Mouse (Mus musculus) midbrain, postnatal 0 days (tissue): ENCODE measurements around the gene Kalrn. TPM values are rescaled to one million over a fixed set of nuclear protein-coding genes. Genes with fewer than 3 reads are reported as not detected.

ENCODE experiments used
- ATAC-seq: fragments of 200-750 bp; cut with Nextera tagmentation; 2 replicates; pipeline ENCODE4 v1.8.0; 2017; ENCODE audit warnings: moderate number of reproducible peaks, mild to moderate bottlenecking, moderate TSS enrichment, moderate library complexity; ENCODE audit not compliant: low FRiP score
- DNase-seq: peaks from one replicate; pipeline ENCODE4 v3.0.0-alpha.2; 2015; ENCODE audit warnings: low spot score
- H3K27ac ChIP-seq: fragments of 300-500 bp; sonication (generic); 2 replicates; pipeline ENCODE4 v1.5.1; 2014; ENCODE audit warnings: low read depth, mild to moderate bottlenecking, low read length, mixed read lengths
- H3K27me3 ChIP-seq: fragments of 300-500 bp; sonication (generic); 2 replicates; pipeline ENCODE4 v1.6.1; 2014; ENCODE audit warnings: low read length, control low read depth, mixed read lengths; ENCODE audit not compliant: insufficient read depth
- H3K36me3 ChIP-seq: fragments of 300-500 bp; sonication (generic); 2 replicates; pipeline ENCODE4 v1.6.1; 2014; ENCODE audit warnings: low read length, control low read depth, mixed read lengths; ENCODE audit not compliant: insufficient read depth
- H3K4me1 ChIP-seq: fragments of 300-500 bp; sonication (generic); 2 replicates; pipeline ENCODE4 v1.6.1; 2014; ENCODE audit warnings: mild to moderate bottlenecking, control low read depth, antibody characterized with exemption, low read length, mixed read lengths; ENCODE audit not compliant: insufficient read depth
- H3K4me2 ChIP-seq: fragments of 300-500 bp; sonication (generic); 2 replicates; pipeline ENCODE4 v1.6.1; 2014; ENCODE audit warnings: low read depth, mild to moderate bottlenecking, low read length, mixed read lengths; ENCODE audit not compliant: poor library complexity, severe bottlenecking
- H3K4me3 ChIP-seq: fragments of 300-500 bp; sonication (generic); 2 replicates; pipeline ENCODE4 v1.5.1; 2014; ENCODE audit warnings: low read depth, mild to moderate bottlenecking, low read length, moderate library complexity
- H3K9ac ChIP-seq: fragments of 300-500 bp; sonication (generic); replicated peaks from 2 replicates; pipeline ENCODE4 v1.6.1; 2014; ENCODE audit warnings: mild to moderate bottlenecking, low read length, moderate library complexity, mixed read lengths; ENCODE audit not compliant: poor library complexity, severe bottlenecking
- H3K9me3 ChIP-seq: fragments of 300-500 bp; sonication (generic); 2 replicates; pipeline ENCODE4 v1.6.1; 2016; ENCODE audit warnings: low read length, control low read depth
- CTCF ChIP-seq: IDR thresholded peaks from 2 replicates; pipeline ENCODE4 v1.5.1; 2016; ENCODE audit warnings: antibody characterized with exemption, mild to moderate bottlenecking
- WGBS: fragments of 180-500 bp; shearing (Covaris S2); extraction: QIAGEN DNeasy Blood & Tissue Kit; methylation state at CpG from one replicate; pipeline ENCODE4 v1.1.7; 2014; 5-methylcytosine and 5-hydroxymethylcytosine counted together
- polyA plus RNA-seq: library from polyadenylated mRNA; unstranded; fragments of >200 nt; fragmentation: Nextera tagmentation; extraction: Ambion mirVana; gene quantifications from 2 replicates; pipeline ENCODE4 v1.2.1, GENCODE M21; 2015
- total RNA-seq: library from RNA; depleted of rRNA; stranded (reverse); fragments of >200 nt; gene quantifications from 2 replicates; pipeline ENCODE4 v1.2.3, GENCODE M21; 2014; rRNA removed

Kalrn gene
- 128 and 156 TPM in 2 replicates for total RNA-seq
- polyA plus RNA-seq = 18.2 and 23.6 TPM in 2 replicates

DNA sequence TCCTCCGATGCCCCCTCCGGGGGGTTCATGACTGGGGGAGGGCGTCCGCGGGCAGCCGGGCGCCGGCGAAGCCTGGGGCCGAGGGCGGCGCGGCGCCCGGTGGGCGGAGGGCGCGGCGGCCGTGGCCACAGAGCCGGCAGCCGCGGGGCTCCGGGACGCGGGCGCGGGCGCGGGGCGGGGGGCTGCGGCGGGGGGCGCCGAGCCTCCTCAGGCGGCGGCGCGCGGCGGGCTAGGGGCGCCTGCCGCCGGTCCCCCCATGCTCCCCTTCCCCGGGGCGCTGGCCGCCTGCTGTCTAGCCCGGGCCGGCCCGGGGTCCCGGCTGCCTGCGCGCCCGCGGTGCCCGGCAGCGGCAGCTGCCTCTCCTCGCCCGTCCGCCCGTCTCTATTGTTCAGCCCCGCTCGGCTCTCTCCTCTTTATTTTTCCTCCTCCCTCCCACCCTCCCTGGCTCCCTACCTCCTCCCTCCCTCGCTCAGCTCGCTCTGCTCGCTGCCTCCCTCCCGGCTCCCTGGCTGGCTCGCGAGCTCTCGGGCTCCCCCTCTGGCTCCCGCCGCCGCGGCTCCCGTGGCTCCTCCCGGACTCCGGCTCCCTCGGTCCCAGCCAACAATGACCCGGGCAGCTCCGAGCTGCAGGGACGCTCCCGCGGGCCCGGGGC lies at the start of gene Kalrn:
Gene Kalrn, minus strand, starts transcription at position 382 of the 652 bp plus-strand sequence.
- Histone ChIP-seq H3K4me2 (peak within 1 kb of the TSS; percentile 82), H3K27ac (peak within 1 kb of the TSS; percentile 98), H3K27me3 (no peaks in the 10 kb centered on the region), H3K9me3 (no peaks in the 10 kb centered on the region), H3K4me1 (peaks cover 14% of the 10 kb centered on the region; the same call in 1 of the 2 replicates), H3K4me3 (peak within 1 kb of the TSS; percentile 97), H3K36me3 (no peaks in the 10 kb centered on the region), H3K9ac (peak within 1 kb of the TSS; percentile 99)
- ATAC-seq (peak; percentile 94), DNase-seq (peak; percentile 90)
- peak; percentile 77 for TF ChIP-seq CTCF
- 2% methylated on average over 19 of the region's 84 CpGs for WGBS

DNA sequence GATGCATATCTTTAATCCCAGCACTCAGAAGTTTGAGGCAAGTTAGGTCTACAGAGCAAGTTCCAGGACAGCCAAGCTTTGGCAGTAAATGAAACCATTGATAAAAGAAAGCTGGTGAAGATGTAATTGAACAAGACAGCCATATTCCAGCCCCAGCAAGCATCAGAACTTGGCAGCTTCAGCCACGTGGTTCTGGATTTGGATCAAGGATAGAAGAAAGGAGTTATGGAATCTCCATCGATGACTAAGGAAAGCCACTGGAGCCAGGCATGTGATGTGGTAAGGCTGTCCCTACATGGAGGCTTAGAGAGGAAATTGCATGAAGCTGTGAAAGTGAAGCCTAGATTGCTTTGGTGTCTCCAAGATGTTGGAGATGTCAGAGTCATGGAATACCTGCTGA lies 40.7 kb upstream of the Kalrn start:
- TF ChIP-seq CTCF = no peak
- Histone ChIP-seq H3K27ac (no peak overlapping the region), H3K36me3 (no peaks in the 10 kb centered on the region), H3K4me2 (no peak overlapping the region), H3K4me1 (no peaks in the 10 kb centered on the region), H3K27me3 (no peaks in the 10 kb centered on the region), H3K9me3 (no peaks in the 10 kb centered on the region), H3K4me3 (no peak overlapping the region), H3K9ac (no peak overlapping the region)
- 84% methylated on average over 2 of the region's 2 CpGs for WGBS
- DNase-seq (no peak), ATAC-seq (no peak)

DNA sequence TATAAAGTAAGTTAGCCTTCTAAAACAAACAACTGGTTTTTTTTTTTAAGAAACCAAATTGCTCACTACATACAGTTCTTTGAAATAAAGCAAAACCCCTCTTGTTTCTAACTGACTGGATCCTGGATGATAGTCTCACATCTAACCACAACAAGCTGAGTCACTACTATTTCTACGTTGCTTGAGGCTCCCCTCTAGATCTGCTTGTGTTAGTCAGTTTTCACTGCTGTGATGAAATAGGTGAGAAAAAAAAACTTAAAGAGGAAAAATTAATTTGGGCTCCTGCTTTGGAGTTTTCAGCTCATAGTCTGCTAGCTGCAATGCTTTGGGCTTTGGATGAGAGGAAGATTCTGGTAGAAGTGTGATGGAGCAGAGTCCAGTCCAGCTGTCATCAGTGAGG lies 36.8 kb upstream of the Kalrn start:
- DNase-seq = no peak
- H3K27ac ChIP-seq = no peak overlapping the region
- H3K4me2 ChIP-seq = no peak overlapping the region
- H3K36me3 ChIP-seq = no peaks in the 10 kb centered on the region
- no peak overlapping the region for H3K9ac ChIP-seq
- 90% methylated on average over 1 of the region's 1 CpGs for WGBS
- no peak for TF ChIP-seq CTCF
- no peaks in the 10 kb centered on the region for H3K9me3 ChIP-seq
- no peak overlapping the region for H3K4me3 ChIP-seq
- H3K4me1 ChIP-seq = no peaks in the 10 kb centered on the region
- no peaks in the 10 kb centered on the region for H3K27me3 ChIP-seq
- ATAC-seq = no peak

DNA sequence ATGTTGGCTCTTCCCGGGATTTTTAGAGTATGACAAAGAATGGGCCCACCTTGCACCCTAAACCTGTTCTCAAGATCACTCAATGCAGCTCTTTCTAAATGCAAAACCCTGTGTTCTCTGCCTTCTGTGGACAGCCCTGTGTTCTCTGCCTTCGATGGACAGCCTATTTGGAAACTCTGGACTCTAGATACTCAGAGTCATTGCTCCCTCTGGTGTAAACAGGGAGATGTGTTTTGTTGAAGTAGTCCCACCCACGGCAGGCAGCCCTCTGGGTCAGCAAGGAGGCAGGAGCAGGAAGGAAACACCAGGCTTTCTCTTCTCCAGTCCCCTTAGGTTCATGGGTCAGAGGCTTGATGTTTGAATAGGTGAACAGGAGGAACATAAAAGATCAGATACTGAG lies 32.3 kb upstream of the Kalrn start:
- H3K4me2 ChIP-seq = no peak overlapping the region
- peak; percentile 42 for DNase-seq
- TF ChIP-seq CTCF = peak; percentile 71
- H3K27me3 ChIP-seq = no peaks in the 10 kb centered on the region
- no peaks in the 10 kb centered on the region for H3K4me1 ChIP-seq
- H3K36me3 ChIP-seq = no peaks in the 10 kb centered on the region
- no peak for ATAC-seq
- H3K27ac ChIP-seq = no peak overlapping the region
- H3K9me3 ChIP-seq = no peaks in the 10 kb centered on the region
- no peak overlapping the region for H3K4me3 ChIP-seq
- 29% methylated on average over 3 of the region's 3 CpGs for WGBS
- no peak overlapping the region for H3K9ac ChIP-seq

DNA sequence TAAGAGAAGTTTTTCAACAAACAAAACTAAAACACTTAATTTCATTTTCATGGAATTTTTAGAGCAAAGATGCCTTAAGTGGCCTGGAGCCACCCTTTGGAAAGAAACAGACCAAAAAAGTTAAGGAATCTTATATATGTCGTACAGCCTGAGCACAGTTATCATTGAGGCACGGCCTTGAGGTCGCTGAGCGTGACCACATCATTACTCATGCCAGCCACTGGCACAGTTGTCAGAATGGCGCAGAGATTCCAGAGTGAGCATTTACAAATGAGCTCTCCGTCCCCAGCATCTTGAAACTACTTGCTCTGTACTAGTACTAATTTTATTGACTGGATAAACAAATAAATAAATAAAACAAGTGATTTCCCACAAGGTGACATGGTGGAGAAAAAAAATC lies 30.5 kb upstream of the Kalrn start:
- ATAC-seq = no peak
- TF ChIP-seq CTCF = no peak
- Histone ChIP-seq H3K9me3 (no peaks in the 10 kb centered on the region), H3K9ac (no peak overlapping the region), H3K4me2 (no peak overlapping the region), H3K27me3 (no peaks in the 10 kb centered on the region), H3K4me3 (no peak overlapping the region), H3K27ac (no peak overlapping the region), H3K4me1 (no peaks in the 10 kb centered on the region), H3K36me3 (no peaks in the 10 kb centered on the region)
- 70% methylated on average over 6 of the region's 6 CpGs for whole genome bisulfite sequencing
- no peak for DNase-seq

DNA sequence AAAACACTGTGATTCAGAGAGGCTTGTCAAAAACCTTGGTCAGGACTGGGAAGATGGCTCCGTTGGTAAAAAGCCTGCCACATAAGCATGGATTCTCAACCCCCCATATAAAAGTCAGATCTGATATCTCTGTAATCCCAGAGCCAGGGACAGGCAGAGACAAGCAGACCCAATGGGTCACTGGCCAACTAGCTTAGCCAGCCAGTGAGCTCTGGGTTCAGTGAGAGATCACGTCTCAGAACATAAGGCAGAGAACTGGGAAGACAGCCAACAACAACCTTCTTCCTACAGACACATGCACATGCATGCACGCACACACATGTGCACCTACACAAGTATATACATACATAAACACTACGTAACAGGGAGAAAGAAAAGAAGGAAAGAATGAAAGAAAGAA lies 29.7 kb upstream of the Kalrn start:
- no peaks in the 10 kb centered on the region for H3K27me3 ChIP-seq
- H3K9ac ChIP-seq = no peak overlapping the region
- H3K27ac ChIP-seq = no peak overlapping the region
- 73% methylated on average over 4 of the region's 4 CpGs for WGBS
- ATAC-seq (no peak), DNase-seq (peak; percentile 17)
- H3K36me3 ChIP-seq = no peaks in the 10 kb centered on the region
- no peaks in the 10 kb centered on the region for H3K4me1 ChIP-seq
- H3K4me3 ChIP-seq = no peak overlapping the region
- no peaks in the 10 kb centered on the region for H3K9me3 ChIP-seq
- no peak for TF ChIP-seq CTCF
- no peak overlapping the region for H3K4me2 ChIP-seq
